Mouse (Mus musculus): ENCODE data around the gene Atp1a1. TPM values are rescaled to one million over a fixed set of nuclear protein-coding genes. Genes with fewer than 3 reads are reported as not detected.
A peak's percentile ranks its signal among the peaks of the same experiment; 100 is the strongest.

Gene Atp1a1
- polyA plus RNA-seq, 1 experiment from 2014 or later = 150 TPM

DNA sequence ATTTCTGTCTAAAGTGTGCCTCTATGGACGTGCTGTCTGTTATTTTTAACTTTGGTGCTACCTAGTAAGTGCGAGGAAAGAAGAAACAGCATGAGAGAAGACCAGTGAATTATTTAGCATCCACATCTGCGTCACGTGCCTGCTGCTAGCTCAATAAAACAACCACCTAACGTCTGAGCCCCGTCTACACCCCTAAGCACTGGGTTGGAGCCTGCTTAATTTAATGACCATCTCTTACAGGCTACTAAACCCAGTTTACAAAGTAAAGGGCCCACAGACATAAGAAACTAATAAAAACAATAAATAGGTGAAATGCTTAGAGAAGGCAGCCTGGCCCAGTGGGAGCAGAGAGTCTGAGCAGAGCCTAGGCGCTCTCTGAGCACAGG is 11.2 kb downstream of the Atp1a1 start:
- no peak overlapping the region for H3K9ac ChIP-seq
- H3K27me3 ChIP-seq (ENCODE audit: insufficient read depth, low read length) = no peaks in the 10 kb centered on the region
- peak overlapping the region; percentile 30; the same call in 1 of the 2 replicates for H3K27ac ChIP-seq (ENCODE audit: low read depth)
- no peak for DNase-seq
- no peak overlapping the region for H3K4me2 ChIP-seq
- no peak overlapping the region for H3K4me3 ChIP-seq (ENCODE audit: low read depth, low read length)
- peaks cover 23% of the 10 kb centered on the region for H3K4me1 ChIP-seq (ENCODE audit: insufficient read depth)
- TF ChIP-seq CTCF (IDR thresholded peaks at IDR 0.05; ENCODE audit: low read depth) = no peak
- WGBS = 80% methylated on average over 7 of the region's 7 CpGs
- ATAC-seq (ENCODE audit: insufficient read depth) = no peak
- peaks cover 72% of the 10 kb centered on the region for H3K36me3 ChIP-seq (ENCODE audit: insufficient read depth)
- H3K9me3 ChIP-seq (ENCODE audit: low read depth, low read length) = no peaks in the 10 kb centered on the region

DNA sequence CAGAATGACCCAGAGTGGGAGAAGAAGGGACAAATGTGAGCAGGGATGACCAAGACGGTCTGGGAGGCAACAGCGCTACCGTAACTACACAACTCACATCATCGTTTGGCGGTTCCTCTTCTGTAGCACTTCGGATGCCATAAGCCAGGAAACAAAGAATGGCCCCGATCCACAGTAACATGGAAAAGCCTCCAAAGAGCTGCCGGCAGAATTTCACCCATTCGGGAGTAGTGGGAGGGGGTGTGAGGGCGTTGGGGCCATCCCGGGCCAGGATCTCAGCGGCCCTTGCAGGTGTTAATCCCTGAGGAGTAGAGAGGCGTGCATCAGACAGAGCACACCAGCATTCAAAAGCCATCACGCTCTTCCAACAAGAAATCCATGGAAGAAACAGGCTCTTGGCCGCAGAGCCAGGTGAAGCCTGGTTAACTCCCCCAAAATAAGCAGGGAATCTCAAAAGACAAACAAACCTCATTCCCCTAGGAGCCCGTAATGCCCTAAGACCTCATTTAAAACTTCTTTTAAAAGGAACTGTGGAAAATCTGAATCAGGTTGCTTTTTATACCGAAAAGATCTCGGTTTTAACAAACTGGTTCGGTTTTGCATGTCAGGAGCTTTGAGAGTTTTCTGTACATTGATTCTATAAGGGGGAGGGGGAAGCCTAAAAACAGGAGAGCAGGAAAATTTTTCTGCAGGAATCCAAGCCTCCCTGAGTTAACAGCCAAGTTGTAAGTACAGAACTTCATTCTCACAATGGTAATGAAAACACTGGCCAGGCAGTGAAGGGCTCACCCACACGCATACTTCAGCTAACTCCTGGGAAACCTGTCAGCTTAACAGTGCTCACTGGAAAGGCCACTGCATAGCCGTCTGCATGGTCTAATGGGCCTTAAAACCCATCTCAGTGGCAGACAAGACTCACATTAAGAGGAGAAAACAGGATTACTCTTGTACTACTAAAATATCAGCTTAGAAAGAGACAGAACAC is 11.9 kb downstream of the Atp1a1 start:
- TF ChIP-seq CTCF (IDR thresholded peaks at IDR 0.05; ENCODE audit: low read depth) = no peak
- 81% methylated on average over 21 of the region's 21 CpGs for WGBS
- H3K27ac ChIP-seq (ENCODE audit: low read depth) = no peak overlapping the region
- peaks cover 16% of the 10 kb centered on the region for H3K4me1 ChIP-seq (ENCODE audit: insufficient read depth)
- peaks cover 76% of the 10 kb centered on the region for H3K36me3 ChIP-seq (ENCODE audit: insufficient read depth)
- no peak overlapping the region for H3K4me3 ChIP-seq (ENCODE audit: low read depth, low read length)
- no peak overlapping the region for H3K4me2 ChIP-seq
- no peaks in the 10 kb centered on the region for H3K9me3 ChIP-seq (ENCODE audit: low read depth, low read length)
- no peak for DNase-seq
- ATAC-seq (ENCODE audit: insufficient read depth) = no peak
- no peaks in the 10 kb centered on the region for H3K27me3 ChIP-seq (ENCODE audit: insufficient read depth, low read length)
- no peak overlapping the region for H3K9ac ChIP-seq

DNA sequence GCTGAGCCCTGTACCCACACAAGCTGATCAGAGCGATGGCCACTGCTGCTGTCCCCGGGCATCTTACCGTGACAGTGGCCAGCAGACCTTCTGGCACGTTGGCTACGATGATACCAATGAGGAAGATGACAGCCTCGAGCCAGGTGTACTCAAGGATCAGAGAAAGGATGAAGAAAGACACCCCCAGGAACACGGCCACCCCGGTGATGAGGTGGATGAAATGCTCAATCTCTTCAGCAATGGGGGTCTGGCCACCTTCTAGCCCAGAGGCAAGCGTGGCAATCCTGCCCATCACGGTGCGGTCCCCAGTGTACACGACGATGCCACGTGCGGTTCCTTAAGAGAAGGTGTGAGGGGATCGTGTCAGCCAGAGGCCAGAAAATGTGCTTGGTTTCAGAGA is 14.1 kb downstream of the Atp1a1 start:
- no peak overlapping the region for H3K9ac ChIP-seq
- peaks cover 98% of the 10 kb centered on the region for H3K36me3 ChIP-seq (ENCODE audit: insufficient read depth)
- TF ChIP-seq CTCF (IDR thresholded peaks at IDR 0.05; ENCODE audit: low read depth) = no peak
- ATAC-seq (ENCODE audit: insufficient read depth) (no peak), DNase-seq (no peak)
- H3K27ac ChIP-seq (ENCODE audit: low read depth) = no peak overlapping the region
- 92% methylated on average over 16 of the region's 16 CpGs for WGBS
- no peaks in the 10 kb centered on the region for H3K9me3 ChIP-seq (ENCODE audit: low read depth, low read length)
- no peak overlapping the region for H3K4me3 ChIP-seq (ENCODE audit: low read depth, low read length)
- no peak overlapping the region for H3K4me2 ChIP-seq
- no peaks in the 10 kb centered on the region for H3K4me1 ChIP-seq (ENCODE audit: insufficient read depth)
- no peaks in the 10 kb centered on the region for H3K27me3 ChIP-seq (ENCODE audit: insufficient read depth, low read length)

DNA sequence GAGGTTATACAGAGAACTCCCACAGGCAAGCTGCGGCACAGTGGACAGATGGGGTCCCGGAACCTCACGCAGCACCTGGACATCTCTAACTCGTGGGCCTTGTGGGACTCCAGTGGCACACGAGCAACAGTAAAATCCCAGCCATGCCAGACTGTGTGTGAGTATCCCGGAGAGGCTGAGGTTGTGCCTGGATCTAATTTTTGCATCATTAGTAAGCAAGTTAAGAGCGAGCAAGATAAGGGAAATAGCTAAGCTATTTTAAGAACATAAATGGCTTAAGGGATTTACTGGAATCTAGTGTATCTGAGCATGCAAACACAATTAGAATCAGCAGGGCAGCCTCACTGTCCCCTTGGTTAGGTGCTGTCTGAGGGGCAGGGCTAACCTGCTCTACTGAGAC is 16.2 kb downstream of the Atp1a1 start:
- H3K9ac ChIP-seq = no peak overlapping the region
- DNase-seq = no peak
- ATAC-seq (ENCODE audit: insufficient read depth) = no peak
- H3K27ac ChIP-seq (ENCODE audit: low read depth) = no peak overlapping the region
- H3K4me3 ChIP-seq (ENCODE audit: low read depth, low read length) = no peak overlapping the region
- no peaks in the 10 kb centered on the region for H3K9me3 ChIP-seq (ENCODE audit: low read depth, low read length)
- no peaks in the 10 kb centered on the region for H3K27me3 ChIP-seq (ENCODE audit: insufficient read depth, low read length)
- H3K4me1 ChIP-seq (ENCODE audit: insufficient read depth) = no peaks in the 10 kb centered on the region
- WGBS = 95% methylated on average over 7 of the region's 7 CpGs
- H3K4me2 ChIP-seq = no peak overlapping the region
- H3K36me3 ChIP-seq (ENCODE audit: insufficient read depth) = peaks cover 100% of the 10 kb centered on the region
- no peak for TF ChIP-seq CTCF (IDR thresholded peaks at IDR 0.05; ENCODE audit: low read depth)

DNA sequence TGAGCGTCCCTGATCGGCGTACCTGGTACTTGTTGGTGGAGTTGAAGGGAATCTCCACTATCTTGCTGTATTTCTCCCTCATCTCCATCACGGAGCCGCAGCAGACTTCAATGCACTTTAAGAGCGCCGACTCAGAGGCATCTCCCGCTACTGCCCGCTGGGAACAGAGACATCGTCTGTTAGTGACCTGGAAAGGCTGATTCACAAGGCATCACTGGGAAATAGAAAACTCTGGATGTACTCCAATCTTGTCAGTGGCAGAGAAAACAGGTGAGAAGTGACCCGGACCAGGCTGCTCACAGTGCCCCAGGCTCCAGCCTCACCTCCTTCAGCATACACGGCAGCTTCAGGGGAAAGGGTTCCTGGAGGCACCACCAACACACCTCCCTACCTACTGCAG is 17.7 kb downstream of the Atp1a1 start:
- TF ChIP-seq CTCF (IDR thresholded peaks at IDR 0.05; ENCODE audit: low read depth) = no peak
- DNase-seq (no peak), ATAC-seq (ENCODE audit: insufficient read depth) (no peak)
- no peaks in the 10 kb centered on the region for H3K4me1 ChIP-seq (ENCODE audit: insufficient read depth)
- peaks cover 100% of the 10 kb centered on the region for H3K36me3 ChIP-seq (ENCODE audit: insufficient read depth)
- H3K4me3 ChIP-seq (ENCODE audit: low read depth, low read length) = no peak overlapping the region
- H3K4me2 ChIP-seq = no peak overlapping the region
- no peaks in the 10 kb centered on the region for H3K27me3 ChIP-seq (ENCODE audit: insufficient read depth, low read length)
- 93% methylated on average over 12 of the region's 12 CpGs for WGBS
- no peaks in the 10 kb centered on the region for H3K9me3 ChIP-seq (ENCODE audit: low read depth, low read length)
- no peak overlapping the region for H3K27ac ChIP-seq (ENCODE audit: low read depth)
- H3K9ac ChIP-seq = no peak overlapping the region

DNA sequence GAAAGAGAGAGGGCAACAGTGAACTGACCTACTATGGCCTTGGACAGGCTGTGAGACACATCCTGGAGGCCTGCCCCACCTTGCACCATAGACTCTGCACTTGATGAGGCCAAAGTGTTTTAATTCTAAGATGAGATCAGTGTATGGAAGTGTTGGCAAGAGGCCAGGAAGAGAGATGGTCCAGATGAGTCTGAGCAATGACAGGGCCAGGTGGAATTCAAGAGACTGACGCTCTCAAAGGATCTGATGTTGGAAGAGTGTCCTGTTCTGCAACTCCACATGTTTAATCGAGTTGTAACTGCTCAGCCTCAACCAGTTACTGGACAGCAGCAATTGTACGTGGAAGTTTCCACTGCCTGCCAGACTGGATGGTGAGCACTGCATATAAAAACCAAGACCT is 26.4 kb downstream of the Atp1a1 start:
- no peak for ATAC-seq (ENCODE audit: insufficient read depth)
- Histone ChIP-seq H3K9me3 (ENCODE audit: low read depth, low read length) (no peaks in the 10 kb centered on the region), H3K36me3 (ENCODE audit: insufficient read depth) (peaks cover 83% of the 10 kb centered on the region)

DNA sequence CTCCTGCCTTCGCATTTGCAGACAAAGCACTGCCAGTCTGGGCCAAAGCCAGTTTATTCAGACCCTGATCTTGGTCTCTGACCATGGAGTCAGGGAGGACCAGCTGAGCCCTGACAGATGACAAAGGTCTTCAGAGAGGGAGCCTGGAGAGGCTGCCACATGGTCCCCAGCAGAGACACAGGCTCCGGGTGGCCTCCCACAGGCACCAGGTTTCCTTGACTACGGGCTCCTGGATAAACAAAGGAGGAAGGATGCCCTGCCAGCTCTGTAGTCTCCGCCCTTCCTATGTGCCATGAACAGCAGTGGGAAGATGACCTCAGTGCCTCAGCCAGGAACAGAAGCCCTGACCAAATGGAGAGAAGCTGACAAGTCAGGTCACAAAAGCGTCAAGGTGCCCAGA is 27.1 kb downstream of the Atp1a1 start:
- Histone ChIP-seq H3K27ac (ENCODE audit: low read depth) (no peak overlapping the region), H3K9ac (no peak overlapping the region), H3K36me3 (ENCODE audit: insufficient read depth) (peaks cover 75% of the 10 kb centered on the region), H3K27me3 (ENCODE audit: insufficient read depth, low read length) (no peaks in the 10 kb centered on the region), H3K4me2 (no peak overlapping the region), H3K9me3 (ENCODE audit: low read depth, low read length) (no peaks in the 10 kb centered on the region), H3K4me3 (ENCODE audit: low read depth, low read length) (no peak overlapping the region), H3K4me1 (ENCODE audit: insufficient read depth) (no peaks in the 10 kb centered on the region)
- 60% methylated on average over 5 of the region's 5 CpGs for WGBS
- DNase-seq = no peak
- no peak for TF ChIP-seq CTCF (IDR thresholded peaks at IDR 0.05; ENCODE audit: low read depth)
- no peak for ATAC-seq (ENCODE audit: insufficient read depth)

More for the DNA sequence above, 26.4 kb downstream of the Atp1a1 start:
- H3K4me1 ChIP-seq (ENCODE audit: insufficient read depth) = no peaks in the 10 kb centered on the region
- TF ChIP-seq CTCF (IDR thresholded peaks at IDR 0.05; ENCODE audit: low read depth) = no peak
- WGBS = 57% methylated on average over 3 of the region's 3 CpGs
- H3K4me2 ChIP-seq = no peak overlapping the region
- H3K27me3 ChIP-seq (ENCODE audit: insufficient read depth, low read length) = no peaks in the 10 kb centered on the region
- no peak overlapping the region for H3K4me3 ChIP-seq (ENCODE audit: low read depth, low read length)
- DNase-seq = no peak
- no peak overlapping the region for H3K9ac ChIP-seq
- no peak overlapping the region for H3K27ac ChIP-seq (ENCODE audit: low read depth)
